Mouse (Mus musculus): Measurements from ENCODE around the gene Ttll8. TPM values are rescaled to one million over a fixed set of nuclear protein-coding genes. Genes with fewer than 3 reads are reported as not detected.

Gene Ttll8
- polyA plus RNA-seq, 1 experiment from 2014 or later, result not detected

DNA sequence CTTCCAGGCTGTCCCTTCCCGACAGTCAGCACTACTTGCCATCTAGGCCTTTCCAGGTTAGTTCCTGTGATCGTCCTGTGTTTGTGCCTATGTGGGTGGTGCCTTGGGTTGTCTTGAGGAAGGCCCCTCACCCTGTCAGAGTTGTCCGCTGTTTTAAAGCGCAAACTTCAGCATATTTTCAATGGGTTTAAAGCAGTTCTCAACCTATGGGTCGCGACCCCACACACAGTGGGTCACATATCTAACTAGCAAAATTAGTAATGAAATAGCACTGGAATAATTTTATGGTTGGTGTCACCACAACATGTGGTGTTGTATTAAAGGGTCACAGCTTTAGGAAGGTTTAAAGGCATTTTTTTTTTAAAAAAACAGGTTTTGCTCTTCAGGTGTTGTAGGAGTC, 1.1 kb upstream of the Ttll8 start:
- DNase-seq (ENCODE audit: low spot score), result no peak
- H3K27me3 ChIP-seq (replicated peaks; ENCODE audit: low read depth, poor library complexity, severe bottlenecking), result peaks cover 50% of the 10 kb centered on the region

DNA sequence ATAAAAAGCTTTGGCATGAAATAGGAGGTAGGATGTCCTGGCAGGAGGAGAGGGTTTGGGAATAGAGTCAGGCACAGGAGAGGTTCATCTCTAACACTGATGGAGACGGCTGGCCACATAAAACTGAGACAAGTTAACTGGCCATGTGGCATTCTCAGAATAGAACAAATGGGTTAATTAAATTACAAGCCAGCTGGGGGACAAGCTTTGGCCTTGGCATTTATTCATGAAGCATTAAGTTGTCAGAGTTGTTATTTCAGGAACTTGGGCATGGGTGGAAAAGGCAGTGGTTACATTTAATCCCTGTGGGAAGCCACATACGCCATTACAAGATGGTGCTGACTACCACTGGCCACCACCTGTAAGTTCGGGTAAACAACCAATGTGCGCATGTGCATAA, 3.0 kb downstream of the Ttll8 start:
- DNase-seq (ENCODE audit: low spot score), result no peak
- Histone ChIP-seq H3K36me3 (replicated peaks) (no peaks in the 10 kb centered on the region), H3K4me3 (no peak overlapping the region), H3K9me3 (no peaks in the 10 kb centered on the region), H3K27me3 (replicated peaks; ENCODE audit: low read depth, poor library complexity, severe bottlenecking) (peaks cover 41% of the 10 kb centered on the region), H3K4me1 (peaks cover 16% of the 10 kb centered on the region), H3K27ac (replicated peaks) (no peak overlapping the region)
- WGBS, result 86% methylated on average over 4 of the region's 4 CpGs

More for the DNA sequence above, 1.1 kb upstream of the Ttll8 start:
- Histone ChIP-seq H3K4me3 (no peak overlapping the region), H3K36me3 (replicated peaks) (no peaks in the 10 kb centered on the region), H3K4me1 (peaks cover 15% of the 10 kb centered on the region), H3K27ac (replicated peaks) (no peak overlapping the region), H3K9me3 (no peaks in the 10 kb centered on the region)
- WGBS, result 83% methylated on average over 6 of the region's 6 CpGs

DNA sequence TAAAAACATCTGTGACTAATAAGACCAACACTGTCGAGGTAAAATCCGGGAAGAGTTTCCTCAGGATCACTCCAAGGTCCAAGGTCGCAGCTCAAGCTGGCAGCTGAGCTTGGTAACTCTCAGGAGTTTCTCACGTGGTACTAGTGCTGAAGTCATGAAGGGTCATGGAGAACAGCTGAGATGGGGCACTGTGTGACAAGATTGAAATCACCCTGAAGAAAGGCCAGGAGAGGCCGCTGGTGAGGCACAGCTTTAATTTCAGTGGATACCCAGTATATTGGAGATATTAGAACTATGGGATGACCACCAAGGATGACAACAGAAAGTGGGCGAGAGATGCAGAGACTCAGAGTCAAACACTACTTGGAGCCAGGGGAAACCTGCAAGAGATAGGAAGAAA, 7.4 kb downstream of the Ttll8 start:
- Histone ChIP-seq H3K9me3 (no peaks in the 10 kb centered on the region), H3K4me3 (no peak overlapping the region), H3K36me3 (replicated peaks) (no peaks in the 10 kb centered on the region), H3K27me3 (replicated peaks; ENCODE audit: low read depth, poor library complexity, severe bottlenecking) (no peaks in the 10 kb centered on the region), H3K4me1 (peaks cover 9% of the 10 kb centered on the region; the same call in 1 of the 2 replicates), H3K27ac (replicated peaks) (no peak overlapping the region)
- WGBS, result 40% methylated on average over 6 of the region's 6 CpGs
- DNase-seq (ENCODE audit: low spot score), result peak; percentile 20

DNA sequence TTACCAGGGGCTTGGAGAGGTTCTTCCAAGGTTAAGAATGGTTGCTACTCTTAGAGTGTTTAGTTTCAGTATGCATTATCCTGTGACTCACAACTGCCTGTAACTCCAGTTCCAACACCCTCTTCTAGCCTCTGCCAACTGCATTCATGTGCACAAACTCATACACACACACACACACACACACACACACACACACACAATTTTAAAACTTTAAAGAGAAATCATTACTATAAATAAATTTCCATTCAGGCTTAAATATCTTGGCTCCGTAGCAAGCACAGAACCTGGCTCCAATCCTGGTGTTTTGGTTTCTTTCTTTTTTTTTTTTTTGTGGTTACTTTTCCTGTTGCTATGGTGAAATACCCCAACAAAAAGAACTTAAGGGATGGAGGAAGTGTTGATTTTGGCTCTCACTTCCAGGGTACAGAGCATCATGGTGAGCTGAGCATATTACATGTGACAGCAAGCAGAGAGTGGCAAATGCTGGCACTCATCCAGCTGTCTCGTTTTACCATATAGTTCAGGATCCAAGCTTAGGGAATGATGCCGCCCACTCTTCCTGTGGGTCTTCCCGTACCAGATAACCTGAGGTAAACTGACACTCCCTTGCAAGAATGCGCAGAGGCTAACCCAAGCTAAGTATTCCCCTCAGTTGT, 10.2 kb downstream of the Ttll8 start:
- Histone ChIP-seq H3K36me3 (replicated peaks) (no peaks in the 10 kb centered on the region), H3K4me1 (peaks cover 9% of the 10 kb centered on the region; the same call in 1 of the 2 replicates), H3K9me3 (no peaks in the 10 kb centered on the region), H3K4me3 (no peak overlapping the region), H3K27ac (replicated peaks) (no peak overlapping the region), H3K27me3 (replicated peaks; ENCODE audit: low read depth, poor library complexity, severe bottlenecking) (no peaks in the 10 kb centered on the region)
- DNase-seq (ENCODE audit: low spot score), result no peak
- 89% methylated on average over 5 of the region's 5 CpGs for WGBS

DNA sequence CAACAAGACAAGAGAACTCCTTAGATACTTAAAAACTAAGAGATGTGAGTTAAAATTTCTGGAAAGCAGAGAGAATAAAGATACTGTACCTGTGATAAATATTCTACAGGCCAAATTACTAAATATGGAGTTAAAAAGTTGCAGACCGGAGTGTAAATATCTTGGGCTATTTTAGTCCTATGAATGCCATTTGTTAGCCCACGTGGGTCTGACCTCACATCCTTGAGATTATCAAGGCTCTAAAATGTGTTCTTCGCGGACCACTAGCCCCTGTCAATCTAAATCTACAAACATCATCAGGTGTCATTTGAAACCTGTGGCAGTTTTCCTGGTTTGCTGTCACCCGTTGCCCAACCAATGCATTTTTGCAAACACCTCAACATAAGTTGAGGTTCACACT, 11.4 kb downstream of the Ttll8 start:
- Histone ChIP-seq H3K27me3 (replicated peaks; ENCODE audit: low read depth, poor library complexity, severe bottlenecking) (no peaks in the 10 kb centered on the region), H3K4me1 (peaks cover 9% of the 10 kb centered on the region; the same call in 1 of the 2 replicates), H3K9me3 (no peaks in the 10 kb centered on the region), H3K36me3 (replicated peaks) (no peaks in the 10 kb centered on the region), H3K4me3 (no peak overlapping the region), H3K27ac (replicated peaks) (no peak overlapping the region)
- DNase-seq (ENCODE audit: low spot score), result no peak
- WGBS, result 83% methylated on average over 5 of the region's 5 CpGs

DNA sequence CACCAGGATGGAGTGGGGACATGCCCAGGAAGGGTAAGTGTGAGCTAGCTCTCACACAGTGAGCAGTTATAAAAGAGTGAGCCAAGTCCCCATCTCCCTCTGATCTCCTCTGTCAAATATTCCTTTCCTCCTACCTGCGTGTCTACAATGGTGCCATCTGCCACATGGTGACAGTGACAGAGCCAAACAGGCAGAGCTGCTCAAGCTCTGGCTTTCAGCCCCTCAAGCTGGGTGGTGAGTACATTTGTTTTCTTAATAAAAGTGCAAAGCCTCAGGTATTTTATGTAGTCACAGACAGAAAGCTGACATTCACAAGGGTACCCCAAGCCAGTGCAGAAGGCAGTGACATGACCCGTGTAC, 16.9 kb downstream of the Ttll8 start:
- WGBS, result 76% methylated on average over 2 of the region's 2 CpGs
- Histone ChIP-seq H3K27ac (replicated peaks) (no peak overlapping the region), H3K27me3 (replicated peaks; ENCODE audit: low read depth, poor library complexity, severe bottlenecking) (no peaks in the 10 kb centered on the region), H3K9me3 (no peaks in the 10 kb centered on the region), H3K36me3 (replicated peaks) (no peaks in the 10 kb centered on the region), H3K4me3 (no peak overlapping the region), H3K4me1 (no peaks in the 10 kb centered on the region)
- DNase-seq (ENCODE audit: low spot score), result no peak

DNA sequence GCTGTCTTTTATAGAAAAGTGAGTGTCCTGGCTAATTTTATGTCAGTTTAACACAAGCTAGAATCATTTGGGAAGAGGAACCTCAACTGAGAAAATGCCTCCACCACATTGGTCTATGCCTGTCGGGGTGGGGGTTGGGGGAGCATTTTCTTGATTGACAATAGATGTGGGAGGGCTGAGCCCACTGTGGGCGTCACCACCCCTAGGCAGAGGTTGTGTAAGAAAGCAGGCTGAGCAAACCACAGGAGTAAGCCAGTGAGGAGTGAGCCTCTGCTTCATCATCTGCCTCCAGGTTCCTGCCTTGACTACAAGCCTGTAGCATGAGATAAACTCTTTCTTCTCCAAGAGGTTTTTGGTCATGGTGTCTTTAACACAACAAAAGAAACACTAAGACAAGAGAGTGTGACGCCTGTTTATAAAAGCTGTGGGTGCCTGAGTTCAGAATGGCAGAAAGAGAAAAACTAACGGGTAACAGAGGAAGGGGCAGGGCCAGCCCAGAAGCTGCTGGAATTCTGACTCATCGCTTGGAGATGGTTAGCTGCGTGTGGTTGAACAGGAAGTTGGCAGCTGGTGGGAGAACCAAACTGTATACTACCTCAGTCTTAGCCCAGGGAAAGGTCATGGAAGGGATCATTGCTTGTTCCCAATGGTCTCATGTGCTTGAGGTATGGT, 17.5 kb downstream of the Ttll8 start:
- no peaks in the 10 kb centered on the region for H3K4me1 ChIP-seq
- 71% methylated on average over 6 of the region's 6 CpGs for WGBS
- H3K4me3 ChIP-seq, result no peak overlapping the region
- no peak overlapping the region for H3K27ac ChIP-seq (replicated peaks)
- H3K36me3 ChIP-seq (replicated peaks), result no peaks in the 10 kb centered on the region
- no peak for DNase-seq (ENCODE audit: low spot score)
- H3K27me3 ChIP-seq (replicated peaks; ENCODE audit: low read depth, poor library complexity, severe bottlenecking), result no peaks in the 10 kb centered on the region
- H3K9me3 ChIP-seq, result no peaks in the 10 kb centered on the region

DNA sequence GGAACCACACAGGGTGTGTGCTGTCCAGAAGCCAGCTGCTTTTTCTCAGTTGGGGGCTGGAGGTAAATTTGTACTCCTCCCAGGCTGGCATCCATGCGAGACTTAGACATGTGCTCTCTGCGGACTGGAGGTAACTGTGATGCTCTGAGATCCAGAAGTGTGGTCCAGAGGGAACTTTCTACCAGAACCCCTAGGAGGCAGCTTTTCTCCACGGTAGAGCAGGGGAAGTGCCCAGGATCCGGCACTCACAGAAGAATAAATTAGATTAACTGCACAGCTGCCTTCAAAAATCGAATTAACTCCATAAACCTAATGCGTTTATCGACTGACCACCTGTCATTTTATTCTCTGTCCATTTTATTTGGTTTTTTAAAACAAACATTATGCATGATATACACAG, 20.1 kb downstream of the Ttll8 start:
- Histone ChIP-seq H3K4me3 (no peak overlapping the region), H3K27me3 (replicated peaks; ENCODE audit: low read depth, poor library complexity, severe bottlenecking) (no peaks in the 10 kb centered on the region), H3K9me3 (no peaks in the 10 kb centered on the region), H3K27ac (replicated peaks) (no peak overlapping the region), H3K36me3 (replicated peaks) (no peaks in the 10 kb centered on the region), H3K4me1 (no peaks in the 10 kb centered on the region)
- no peak for DNase-seq (ENCODE audit: low spot score)
- 66% methylated on average over 7 of the region's 7 CpGs for WGBS

DNA sequence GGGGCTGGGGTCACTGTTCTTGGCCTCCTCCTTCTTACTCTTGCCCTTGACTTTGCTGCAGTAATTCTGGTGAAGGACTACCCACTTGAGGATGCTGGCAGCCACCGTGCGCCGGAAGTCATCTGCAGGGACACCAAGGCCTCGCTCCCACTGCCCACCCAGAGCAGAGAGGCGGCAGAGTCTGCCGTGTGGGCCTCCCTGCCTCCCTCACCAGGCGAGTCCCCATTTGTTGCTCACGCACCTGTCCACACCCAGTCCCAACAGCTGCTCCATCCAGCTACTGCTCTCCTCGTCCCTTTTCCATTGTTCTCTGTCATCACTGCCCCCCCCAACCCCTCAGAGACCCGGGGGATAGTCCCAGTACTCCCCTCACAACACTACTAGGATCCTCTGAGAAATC, 21.6 kb downstream of the Ttll8 start:
- Histone ChIP-seq H3K4me1 (no peaks in the 10 kb centered on the region), H3K4me3 (no peak overlapping the region), H3K9me3 (no peaks in the 10 kb centered on the region), H3K27ac (replicated peaks) (no peak overlapping the region), H3K36me3 (replicated peaks) (no peaks in the 10 kb centered on the region), H3K27me3 (replicated peaks; ENCODE audit: low read depth, poor library complexity, severe bottlenecking) (no peaks in the 10 kb centered on the region)
- no peak for DNase-seq (ENCODE audit: low spot score)
- WGBS, result 89% methylated on average over 10 of the region's 10 CpGs

DNA sequence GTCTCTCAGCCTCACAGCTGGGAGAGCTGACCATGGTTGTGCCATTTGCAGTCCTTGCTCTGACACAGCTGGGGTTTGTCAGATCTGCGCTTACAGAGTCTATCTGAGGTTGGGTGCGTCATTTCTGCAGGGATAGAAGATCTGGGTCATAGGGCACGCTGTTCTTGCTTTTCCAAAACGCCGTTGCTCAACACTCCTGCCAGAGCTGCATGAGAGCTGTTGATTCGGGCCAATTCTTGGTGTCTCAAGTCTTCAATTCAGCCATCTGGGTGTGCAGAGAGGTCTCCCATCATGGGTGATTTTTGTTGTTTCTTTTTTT, 32.3 kb downstream of the Ttll8 start:
- no peaks in the 10 kb centered on the region for H3K4me1 ChIP-seq
- no peak overlapping the region for H3K27ac ChIP-seq (replicated peaks)
- H3K27me3 ChIP-seq (replicated peaks; ENCODE audit: low read depth, poor library complexity, severe bottlenecking), result no peaks in the 10 kb centered on the region
- no peaks in the 10 kb centered on the region for H3K9me3 ChIP-seq
- H3K4me3 ChIP-seq, result no peak overlapping the region
- no peak for DNase-seq (ENCODE audit: low spot score)
- no peaks in the 10 kb centered on the region for H3K36me3 ChIP-seq (replicated peaks)
- WGBS, result 77% methylated on average over 6 of the region's 6 CpGs

DNA sequence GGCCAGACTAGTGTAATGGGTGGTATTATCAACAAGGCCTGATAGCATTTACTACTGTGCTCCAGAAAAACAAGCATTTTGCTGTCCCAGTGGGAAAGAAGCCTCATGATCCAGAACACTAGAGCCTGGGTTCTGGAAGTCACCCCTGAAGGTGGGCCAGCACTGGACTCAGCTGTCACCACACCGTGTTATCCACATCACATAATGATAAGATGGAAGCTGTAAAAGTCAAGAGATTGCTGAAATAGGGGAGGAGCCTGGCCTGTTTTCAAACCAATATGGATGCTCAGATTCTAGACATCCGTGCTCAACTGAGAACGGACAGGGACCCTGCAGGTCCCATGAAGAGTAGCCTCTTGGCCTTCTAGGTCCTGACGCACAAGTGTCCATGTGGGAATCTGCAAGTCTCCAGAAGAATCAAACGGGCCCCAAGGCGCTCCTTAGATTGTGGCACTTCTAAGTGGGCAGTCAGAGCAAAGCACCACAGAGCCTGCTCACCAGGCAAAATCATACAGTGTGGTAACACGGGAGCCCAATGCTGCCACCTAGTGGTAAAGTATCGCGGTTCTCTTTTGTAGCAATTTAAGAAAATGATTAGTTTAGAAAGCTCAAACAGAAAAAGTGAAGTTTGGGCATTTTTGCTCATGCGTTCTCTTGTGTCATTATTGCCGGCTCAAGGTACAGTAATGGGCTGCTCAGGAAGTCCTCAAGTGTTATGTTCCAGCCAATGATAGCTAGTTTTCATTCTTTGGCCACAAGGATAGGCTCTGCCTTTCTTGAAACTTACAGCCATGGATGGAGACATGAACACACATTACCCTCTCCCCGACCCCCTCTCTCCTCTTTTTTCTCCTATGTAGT, 32.9 kb downstream of the Ttll8 start:
- peak; percentile 79 for DNase-seq (ENCODE audit: low spot score)
- Histone ChIP-seq H3K36me3 (replicated peaks) (no peaks in the 10 kb centered on the region), H3K27ac (replicated peaks) (no peak overlapping the region), H3K4me1 (0 out of 2 replicates have a peak, but pooled peaks cover 2% of the 10 kb centered on the region), H3K9me3 (no peaks in the 10 kb centered on the region), H3K4me3 (no peak overlapping the region), H3K27me3 (replicated peaks; ENCODE audit: low read depth, poor library complexity, severe bottlenecking) (no peaks in the 10 kb centered on the region)
- 31% methylated on average over 12 of the region's 12 CpGs for WGBS

DNA sequence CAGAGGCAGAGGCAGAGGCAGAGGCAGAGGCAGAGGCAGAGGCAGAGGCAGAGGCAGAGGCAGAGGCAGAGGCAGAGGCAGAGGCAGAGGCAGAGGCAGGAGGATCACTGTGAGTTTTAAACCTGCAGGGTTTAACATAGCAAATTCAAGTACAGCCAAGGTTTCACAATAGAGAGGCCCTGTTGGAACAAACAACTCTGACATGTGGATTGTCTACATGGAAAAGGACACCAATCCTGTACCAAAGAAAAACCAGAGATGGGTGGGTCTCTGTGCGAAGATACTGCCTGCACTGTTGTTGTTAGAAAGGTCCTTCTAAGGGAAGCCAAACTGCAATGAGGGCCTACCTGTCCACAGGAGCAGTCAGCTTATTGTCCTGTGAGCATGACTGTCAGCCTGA, 34.2 kb downstream of the Ttll8 start:
- H3K4me1 ChIP-seq, result 0 out of 2 replicates have a peak, but pooled peaks cover 3% of the 10 kb centered on the region
- 90% methylated on average over 1 of the region's 1 CpGs for WGBS
- DNase-seq (ENCODE audit: low spot score), result no peak

DNA sequence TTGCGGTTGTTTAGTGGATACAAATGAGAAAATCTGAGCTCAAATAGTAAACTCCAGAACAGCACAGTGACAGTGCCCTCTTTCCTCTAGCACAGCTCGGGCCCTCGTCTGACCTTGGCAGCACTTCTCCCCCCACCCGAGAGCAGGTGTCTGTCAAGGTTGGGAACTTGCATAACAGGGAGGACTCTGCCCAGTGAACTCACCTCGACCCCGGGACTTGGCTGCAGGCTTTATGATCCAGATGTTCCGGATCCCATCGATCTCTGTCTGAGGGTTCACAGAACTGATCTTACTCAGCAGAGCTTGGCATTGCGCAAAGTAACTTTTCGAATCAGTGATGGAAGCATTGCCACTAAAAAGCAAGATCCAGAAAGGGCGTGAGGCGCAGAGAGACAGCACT, 34.9 kb downstream of the Ttll8 start:
- no peak for DNase-seq (ENCODE audit: low spot score)
- WGBS, result 81% methylated on average over 12 of the region's 12 CpGs
- Histone ChIP-seq H3K27ac (replicated peaks) (no peak overlapping the region), H3K4me1 (0 out of 2 replicates have a peak, but pooled peaks cover 3% of the 10 kb centered on the region), H3K36me3 (replicated peaks) (no peaks in the 10 kb centered on the region), H3K27me3 (replicated peaks; ENCODE audit: low read depth, poor library complexity, severe bottlenecking) (no peaks in the 10 kb centered on the region), H3K9me3 (no peaks in the 10 kb centered on the region), H3K4me3 (no peak overlapping the region)

More for the DNA sequence above, 34.2 kb downstream of the Ttll8 start:
- Histone ChIP-seq H3K27me3 (replicated peaks; ENCODE audit: low read depth, poor library complexity, severe bottlenecking) (no peaks in the 10 kb centered on the region), H3K9me3 (no peaks in the 10 kb centered on the region), H3K27ac (replicated peaks) (no peak overlapping the region), H3K4me3 (no peak overlapping the region), H3K36me3 (replicated peaks) (no peaks in the 10 kb centered on the region)
